Mouse (Mus musculus) MEL (cell line): ENCODE results near the gene Slc41a1.

Experiments
- BHLHE40 ChIP-seq: IDR thresholded peaks from 2 replicates; pipeline ENCODE4 v1.6.1; 2012; ENCODE audit warnings: low read depth, mild to moderate bottlenecking, inconsistent platforms, low read length, improper control_type of control experiment, borderline replicate concordance
- CTCF ChIP-seq, 3 experiments: IDR thresholded peaks in 2 of 3; conservative IDR thresholded peaks in 1 of 3; 2 replicates each; pipeline ENCODE4 v1.5.1; 2011 to 2012; ENCODE audit warnings: low read length in 3 of 3, low read depth in 2 of 3, mild to moderate bottlenecking in 2 of 3, improper control_type of control experiment in 1 of 3, inconsistent platforms in 1 of 3, mixed read lengths in 1 of 3, moderate library complexity in 1 of 3; ENCODE audit not compliant: control insufficient read depth in 1 of 3, insufficient read depth in 1 of 3, poor library complexity in 1 of 3, severe bottlenecking in 1 of 3
- EP300 ChIP-seq, 2 experiments: IDR thresholded peaks; 2 replicates each; pipeline ENCODE4 v1.6.1; 2011; ENCODE audit warnings: improper control_type of control experiment in 2 of 2, low read length in 2 of 2, low read depth in 1 of 2, mild to moderate bottlenecking in 1 of 2
- GATA1 ChIP-seq: IDR thresholded peaks from 2 replicates; pipeline ENCODE4 v1.6.1; 2011; ENCODE audit warnings: low read depth, low read length, improper control_type of control experiment
- NELFE ChIP-seq: IDR thresholded peaks from 2 replicates; pipeline ENCODE4 v1.6.1; 2011; ENCODE audit warnings: low read depth, low read length, improper control_type of control experiment
- POLR2A ChIP-seq, 2 experiments: IDR thresholded peaks; 2 replicates each; pipeline ENCODE4 v1.6.1; 2011 to 2012; ENCODE audit warnings: low read length in 2 of 2, mild to moderate bottlenecking in 2 of 2, control low read depth in 1 of 2, improper control_type of control experiment in 1 of 2, low read depth in 1 of 2, moderate library complexity in 1 of 2; ENCODE audit not compliant: control insufficient read depth in 1 of 2, insufficient read depth in 1 of 2, poor library complexity in 1 of 2
- POLR2AphosphoS2 ChIP-seq: IDR thresholded peaks from 2 replicates; pipeline ENCODE4 v1.6.1; 2011; ENCODE audit warnings: low read length, improper control_type of control experiment
- SMC3 ChIP-seq: IDR thresholded peaks from 2 replicates; pipeline ENCODE4 v1.6.1; 2011; ENCODE audit warnings: low read depth, low read length, improper control_type of control experiment
- USF2 ChIP-seq, 2 experiments: IDR thresholded peaks; 2 replicates each; pipeline ENCODE4 v1.6.1; 2011 to 2012; ENCODE audit warnings: improper control_type of control experiment in 2 of 2, low read length in 2 of 2, borderline replicate concordance in 1 of 2, inconsistent platforms in 1 of 2, low read depth in 1 of 2, mild to moderate bottlenecking in 1 of 2; ENCODE audit not compliant: insufficient read depth in 1 of 2
- ZNF384 ChIP-seq: IDR thresholded peaks from 2 replicates; pipeline ENCODE4 v1.6.1; 2012; ENCODE audit warnings: low read depth, mild to moderate bottlenecking, inconsistent platforms, low read length, improper control_type of control experiment

DNA sequence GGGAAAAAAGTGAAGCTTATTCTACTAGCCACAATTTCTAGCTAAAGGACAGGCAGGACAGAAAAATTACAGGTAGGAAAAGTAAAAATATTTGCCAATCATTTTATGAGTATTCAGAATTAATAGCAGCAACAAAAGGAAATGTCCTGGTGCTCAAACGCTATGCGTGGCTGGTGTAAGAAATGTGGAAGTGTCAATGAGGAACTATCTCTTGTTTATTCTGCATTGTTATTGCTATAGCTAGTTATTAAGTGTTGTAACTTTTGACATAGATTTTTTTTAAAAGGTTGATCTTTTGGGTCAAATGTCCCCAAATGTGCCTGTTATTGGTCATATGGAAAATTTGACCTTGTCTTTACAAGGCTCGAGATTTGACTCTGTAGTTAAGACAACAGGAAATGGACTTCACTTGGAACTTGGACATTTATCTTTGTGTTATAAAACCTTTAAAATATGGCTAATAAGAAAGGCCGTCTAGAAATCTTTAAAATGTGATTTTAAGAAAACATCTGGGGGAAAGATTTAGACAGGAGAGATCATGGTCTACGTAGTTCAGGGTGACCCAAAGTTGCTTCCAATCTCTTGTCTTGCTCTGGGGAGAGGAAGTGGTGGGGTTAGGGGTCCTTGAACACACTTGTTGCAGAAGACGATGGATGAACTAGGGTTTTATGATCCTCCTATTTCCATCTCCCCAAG is 39.2 kb downstream of the Slc41a1 start:
- no peak for TF ChIP-seq GATA1
- TF ChIP-seq POLR2A (IDR thresholded peaks at IDR 0.05; ENCODE audit: control insufficient read depth in 1 of 2, insufficient read depth in 1 of 2, low read depth in 1 of 2, low read length in 2 of 2, poor library complexity in 1 of 2), result peak; percentile 30 to 85; a peak in 2 of 4 replicates
- TF ChIP-seq CTCF (IDR thresholded peaks at IDR 0.05 in 2 of 3, conservative IDR thresholded peaks at IDR 0.05 in 1 of 3; ENCODE audit: control insufficient read depth in 1 of 3, insufficient read depth in 1 of 3, low read depth in 2 of 3, low read length in 3 of 3, poor library complexity in 1 of 3, severe bottlenecking in 1 of 3), result no peak
- no peak for TF ChIP-seq ZNF384
- peak; percentile 97 for TF ChIP-seq POLR2AphosphoS2
- no peak for TF ChIP-seq EP300 (IDR thresholded peaks at IDR 0.05; ENCODE audit: low read depth in 1 of 2, low read length in 2 of 2)
- no peak for TF ChIP-seq USF2 (IDR thresholded peaks at IDR 0.05; ENCODE audit: borderline replicate concordance in 1 of 2, insufficient read depth in 1 of 2, low read depth in 1 of 2, low read length in 2 of 2)
- no peak for TF ChIP-seq BHLHE40
- no peak for TF ChIP-seq SMC3
- TF ChIP-seq NELFE, result peak; percentile 74
